In the genomic region with DNA sequence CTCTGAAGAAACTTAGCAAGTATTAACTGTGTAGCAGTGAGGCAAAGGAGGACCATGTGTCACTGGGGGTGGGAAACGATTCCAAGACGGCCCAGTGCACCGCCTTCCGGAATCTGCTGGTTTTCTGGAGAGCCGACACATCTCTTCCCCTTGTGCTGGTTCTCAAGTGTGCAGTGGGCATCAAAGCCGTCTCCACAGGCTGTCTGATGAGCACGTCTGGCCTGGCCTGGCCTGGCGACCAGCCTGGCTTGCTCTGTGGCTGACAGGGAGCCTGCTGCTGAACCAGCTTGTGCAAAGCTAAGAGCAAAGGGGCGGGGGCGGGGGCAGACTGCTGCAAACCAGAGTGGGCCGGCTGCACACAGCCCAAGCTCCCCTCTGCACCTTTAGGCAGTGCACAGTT, we compare ENCODE assay signal across 10 mouse cellular contexts. TPM values are rescaled to one million over a fixed set of nuclear protein-coding genes. Genes with fewer than 3 reads are reported as not detected.
A peak's percentile ranks its signal among the peaks of the same experiment; 100 is the strongest.
DNase-seq lines count a peak whose midpoint lies in the region; ATAC-seq and TF ChIP-seq lines count a peak whose summit lies in the region.
"Had no signal": no experiment of that assay in that cellular context is flagged by ENCODE, and none has a peak within 500 bp of the region (broad histone marks: within the 10 kb centered on the region; RNA-seq: fewer than 3 reads in every experiment).

No protein-coding gene starts in this region.

- no peak for TF ChIP-seq CTCF in kidney, postnatal 0 days (IDR thresholded peaks at IDR 0.05; ENCODE audit: low read depth)

- peaks cover 21% of the 10 kb centered on the region for H3K4me1 ChIP-seq in kidney, postnatal 0 days (replicated peaks; ENCODE audit: insufficient read depth, low read length)
- H3K4me1 ChIP-seq in hindbrain, embryonic 15.5 days (replicated peaks): peaks cover 42% of the 10 kb centered on the region

- ATAC-seq in kidney, postnatal 0 days (replicated peaks; ENCODE audit: low FRiP score, low read depth): no peak; the same call in 1 of the 2 replicates
- no peak for ATAC-seq in hindbrain, embryonic 15.5 days (ENCODE audit: low FRiP score, low read depth)

- WGBS in kidney, postnatal 0 days: 56% methylated on average over 11 of the region's 11 CpGs
- 65% methylated on average over 11 of the region's 11 CpGs for WGBS in hindbrain, embryonic 15.5 days

- peak overlapping the region; percentile 11; the same call in 1 of the 2 replicates for H3K27ac ChIP-seq in kidney, postnatal 0 days
- H3K27ac ChIP-seq in hindbrain, embryonic 15.5 days (replicated peaks): peak overlapping the region; percentile 7; the same call in 1 of the 2 replicates
- H3K27ac ChIP-seq: liver, embryonic 13.5 days had no signal

- no peak overlapping the region for H3K4me3 ChIP-seq in kidney, postnatal 0 days (replicated peaks; ENCODE audit: low read depth, low read length)
- no peak overlapping the region for H3K4me3 ChIP-seq in hindbrain, embryonic 15.5 days
- H3K4me3 ChIP-seq: erythroblast, embryonic 14.5 days; liver, embryonic 13.5 days had no signal

- peaks cover 9% of the 10 kb centered on the region; the same call in 1 of the 2 replicates for H3K36me3 ChIP-seq in kidney, postnatal 0 days (ENCODE audit: insufficient read depth, low read length)
- H3K36me3 ChIP-seq in hindbrain, embryonic 15.5 days: no peaks in the 10 kb centered on the region

- H3K9ac ChIP-seq in kidney, postnatal 0 days (ENCODE audit: low read depth, low read length): no peak overlapping the region; the same call in 1 of the 2 replicates
- no peak overlapping the region for H3K9ac ChIP-seq in hindbrain, embryonic 15.5 days
- H3K9ac ChIP-seq: liver, embryonic 13.5 days had no signal

- no peaks in the 10 kb centered on the region for H3K27me3 ChIP-seq in kidney, postnatal 0 days (ENCODE audit: insufficient read depth, low read length)
- no peaks in the 10 kb centered on the region for H3K27me3 ChIP-seq in hindbrain, embryonic 15.5 days
- H3K27me3 ChIP-seq: liver, embryonic 13.5 days had no signal

- no peak for DNase-seq in kidney, postnatal 0 days (ENCODE audit: low spot score)
- no peak for DNase-seq in kidney, postnatal 36 days
- peak; percentile 68 for DNase-seq in Muller cell, postnatal 12 days (ENCODE audit: inconsistent ontology term)
- DNase-seq in cerebellum, adult 18-20 months: peak; percentile 66 to 71
- no peak for DNase-seq in spleen, postnatal 36 days (ENCODE audit: low spot score in 2 of 2)
- no peak for DNase-seq in left cerebral cortex, adult 11 months (ENCODE audit: low spot score)
- DNase-seq in thymus, postnatal 0 days (ENCODE audit: low spot score): no peak
- DNase-seq: liver, embryonic 13.5 days had no signal

- H3K4me2 ChIP-seq in kidney, postnatal 0 days (ENCODE audit: low read length): no peak overlapping the region
- H3K4me2 ChIP-seq in hindbrain, embryonic 15.5 days: no peak overlapping the region
- H3K4me2 ChIP-seq: liver, embryonic 13.5 days had no signal

- H3K9me3 ChIP-seq in kidney, postnatal 0 days (replicated peaks; ENCODE audit: low read length): no peaks in the 10 kb centered on the region
- H3K9me3 ChIP-seq in hindbrain, embryonic 15.5 days: no peaks in the 10 kb centered on the region
- H3K9me3 ChIP-seq: liver, embryonic 13.5 days had no signal

RNA-seq across cellular contexts. Expression of gene Sec14l1, which starts 14.5 kb away (rescaled TPM):
- 87.6 and 93.7 TPM in 2 replicates for polyA plus RNA-seq in kidney, postnatal 0 days (2015; fragmentation: Nextera tagmentation; extraction: Ambion mirVana)
- 57.2 and 63.0 TPM in 2 replicates for polyA plus RNA-seq in hindbrain, embryonic 15.5 days (2015; fragmentation: Nextera tagmentation; extraction: Ambion mirVana)
- 35.9 and 37.7 TPM in 2 replicates for polyA plus RNA-seq in thymus, postnatal 0 days (2015; fragmentation: Nextera tagmentation; extraction: Ambion mirVana)

Comparison
In these comparisons a context has a peak if more than half of its experiments do, and no peak if none do; other contexts are left out.
1. DNase-seq: peak in Muller cell, postnatal 12 days (single experiment) and cerebellum, adult 18-20 months (2 of 2); none in kidney, postnatal 0 days (single experiment), kidney, postnatal 36 days (0 of 2), spleen, postnatal 36 days (0 of 2), left cerebral cortex, adult 11 months (single experiment) and thymus, postnatal 0 days (single experiment).